Mouse (Mus musculus): ENCODE measurements at regions not wholly inside any gene's neighbourhood (a gene's known extent, or its start where the extent isn't known, plus 50 kb on each side); places are given as distances from the start of the nearest gene placed in this dataset.

- no peak overlapping the region for H3K27ac ChIP-seq (replicated peaks; ENCODE audit: low read depth, low read length)
- no peaks in the 10 kb centered on the region for H3K4me1 ChIP-seq (ENCODE audit: control insufficient read depth, insufficient read depth, insufficient read length, low read length)
- H3K4me3 ChIP-seq (ENCODE audit: insufficient read depth, low read depth, low read length), result no peak overlapping the region
These were observed 318.2 kb upstream of the Sash1 start for GRCm38 (mm10) chr10:9204096-9204495.

GRCm38 (mm10) chr10:9203323-9203722, 317.5 kb upstream of the Sash1 start:
- Histone ChIP-seq H3K4me1 (ENCODE audit: control insufficient read depth, insufficient read depth, insufficient read length, low read length) (no peaks in the 10 kb centered on the region), H3K4me3 (ENCODE audit: insufficient read depth, low read depth, low read length) (no peak overlapping the region), H3K27ac (replicated peaks; ENCODE audit: low read depth, low read length) (no peak overlapping the region)

GRCm38 (mm10) chr10:9202922-9203321, 317.1 kb upstream of the Sash1 start:
- Histone ChIP-seq H3K27ac (replicated peaks; ENCODE audit: low read depth, low read length) (no peak overlapping the region), H3K4me3 (ENCODE audit: insufficient read depth, low read depth, low read length) (no peak overlapping the region), H3K4me1 (ENCODE audit: control insufficient read depth, insufficient read depth, insufficient read length, low read length) (no peaks in the 10 kb centered on the region)

GRCm38 (mm10) chr10:9174997-9175396, 289.1 kb upstream of the Sash1 start:
- Histone ChIP-seq H3K27ac (replicated peaks; ENCODE audit: low read depth, low read length) (no peak overlapping the region), H3K4me3 (ENCODE audit: insufficient read depth, low read depth, low read length) (no peak overlapping the region), H3K4me1 (ENCODE audit: control insufficient read depth, insufficient read depth, insufficient read length, low read length) (no peaks in the 10 kb centered on the region)

- no peak overlapping the region for H3K4me3 ChIP-seq (ENCODE audit: insufficient read depth, low read depth, low read length)
- H3K27ac ChIP-seq (replicated peaks; ENCODE audit: low read depth, low read length), result no peak overlapping the region
- H3K4me1 ChIP-seq (ENCODE audit: control insufficient read depth, insufficient read depth, insufficient read length, low read length), result no peaks in the 10 kb centered on the region
These were observed 287.6 kb upstream of the Sash1 start for GRCm38 (mm10) chr10:9173509-9173908.

- H3K27ac ChIP-seq (replicated peaks; ENCODE audit: low read depth, low read length), result no peak overlapping the region
- no peak overlapping the region for H3K4me3 ChIP-seq (ENCODE audit: insufficient read depth, low read depth, low read length)
These were observed 282.9 kb upstream of the Sash1 start for GRCm38 (mm10) chr10:9168725-9169124.

GRCm38 (mm10) chr10:9166017-9166416, 280.1 kb upstream of the Sash1 start:
- H3K4me1 ChIP-seq (ENCODE audit: control insufficient read depth, insufficient read depth, insufficient read length, low read length), result no peaks in the 10 kb centered on the region
- no peak overlapping the region for H3K4me3 ChIP-seq (ENCODE audit: insufficient read depth, low read depth, low read length)
- no peak overlapping the region for H3K27ac ChIP-seq (replicated peaks; ENCODE audit: low read depth, low read length)

More at GRCm38 (mm10) chr10:9168725-9169124, 282.9 kb upstream of the Sash1 start:
- no peaks in the 10 kb centered on the region for H3K4me1 ChIP-seq (ENCODE audit: control insufficient read depth, insufficient read depth, insufficient read length, low read length)

- Histone ChIP-seq H3K4me1 (ENCODE audit: control insufficient read depth, insufficient read depth, insufficient read length, low read length) (no peaks in the 10 kb centered on the region), H3K27ac (replicated peaks; ENCODE audit: low read depth, low read length) (no peak overlapping the region), H3K4me3 (ENCODE audit: insufficient read depth, low read depth, low read length) (no peak overlapping the region)
These were observed 279.7 kb upstream of the Sash1 start for GRCm38 (mm10) chr10:9165598-9165997.

GRCm38 (mm10) chr10:9164333-9164732, 278.5 kb upstream of the Sash1 start:
- Histone ChIP-seq H3K4me1 (ENCODE audit: control insufficient read depth, insufficient read depth, insufficient read length, low read length) (no peaks in the 10 kb centered on the region), H3K4me3 (ENCODE audit: insufficient read depth, low read depth, low read length) (no peak overlapping the region), H3K27ac (replicated peaks; ENCODE audit: low read depth, low read length) (no peak overlapping the region)

GRCm38 (mm10) chr10:9161597-9161996, 275.7 kb upstream of the Sash1 start:
- no peak overlapping the region for H3K4me3 ChIP-seq (ENCODE audit: insufficient read depth, low read depth, low read length)
- no peak overlapping the region for H3K27ac ChIP-seq (replicated peaks; ENCODE audit: low read depth, low read length)
- no peaks in the 10 kb centered on the region for H3K4me1 ChIP-seq (ENCODE audit: control insufficient read depth, insufficient read depth, insufficient read length, low read length)

- H3K4me3 ChIP-seq (ENCODE audit: insufficient read depth, low read depth, low read length), result no peak overlapping the region
- no peak overlapping the region for H3K27ac ChIP-seq (replicated peaks; ENCODE audit: low read depth, low read length)
- H3K4me1 ChIP-seq (ENCODE audit: control insufficient read depth, insufficient read depth, insufficient read length, low read length), result no peaks in the 10 kb centered on the region
These were observed 271.7 kb upstream of the Sash1 start for GRCm38 (mm10) chr10:9157299-9158215.

GRCm38 (mm10) chr10:9136099-9136498, 250.2 kb upstream of the Sash1 start:
- no peak overlapping the region for H3K27ac ChIP-seq (replicated peaks; ENCODE audit: low read depth, low read length)
- H3K4me1 ChIP-seq (ENCODE audit: control insufficient read depth, insufficient read depth, insufficient read length, low read length), result no peaks in the 10 kb centered on the region
- H3K4me3 ChIP-seq (ENCODE audit: insufficient read depth, low read depth, low read length), result no peak overlapping the region

- Histone ChIP-seq H3K4me1 (ENCODE audit: control insufficient read depth, insufficient read depth, insufficient read length, low read length) (no peaks in the 10 kb centered on the region), H3K27ac (replicated peaks; ENCODE audit: low read depth, low read length) (no peak overlapping the region), H3K4me3 (ENCODE audit: insufficient read depth, low read depth, low read length) (no peak overlapping the region)
These were observed 248.6 kb upstream of the Sash1 start for GRCm38 (mm10) chr10:9134293-9135021.

- no peak overlapping the region for H3K27ac ChIP-seq (replicated peaks; ENCODE audit: low read depth, low read length)
- H3K4me1 ChIP-seq (ENCODE audit: control insufficient read depth, insufficient read depth, insufficient read length, low read length), result no peaks in the 10 kb centered on the region
These were observed 244.2 kb upstream of the Sash1 start for GRCm38 (mm10) chr10:9130061-9130460.

GRCm38 (mm10) chr10:9119249-9119648, 233.4 kb upstream of the Sash1 start:
- no peak overlapping the region for H3K27ac ChIP-seq (replicated peaks; ENCODE audit: low read depth, low read length)
- no peaks in the 10 kb centered on the region for H3K4me1 ChIP-seq (ENCODE audit: control insufficient read depth, insufficient read depth, insufficient read length, low read length)
- no peak overlapping the region for H3K4me3 ChIP-seq (ENCODE audit: insufficient read depth, low read depth, low read length)

More at GRCm38 (mm10) chr10:9130061-9130460, 244.2 kb upstream of the Sash1 start:
- H3K4me3 ChIP-seq (ENCODE audit: insufficient read depth, low read depth, low read length), result no peak overlapping the region
